Mouse (Mus musculus) olfactory bulb, adult 2 months (tissue): Measurements from ENCODE around the gene Arl4d.

Source experiments
- CTCF ChIP-seq: fragments of 200-500 bp; IDR thresholded peaks from 2 replicates; pipeline ENCODE4 v1.5.1; 2012; ENCODE audit warnings: low read depth, mild to moderate bottlenecking, low read length, moderate library complexity; ENCODE audit not compliant: insufficient read depth
- POLR2A ChIP-seq: fragments of 200-500 bp; IDR thresholded peaks from 2 replicates; pipeline ENCODE4 v1.6.1; 2012; ENCODE audit warnings: mild to moderate bottlenecking, low read depth, low read length, moderate library complexity; ENCODE audit not compliant: insufficient read depth

DNA sequence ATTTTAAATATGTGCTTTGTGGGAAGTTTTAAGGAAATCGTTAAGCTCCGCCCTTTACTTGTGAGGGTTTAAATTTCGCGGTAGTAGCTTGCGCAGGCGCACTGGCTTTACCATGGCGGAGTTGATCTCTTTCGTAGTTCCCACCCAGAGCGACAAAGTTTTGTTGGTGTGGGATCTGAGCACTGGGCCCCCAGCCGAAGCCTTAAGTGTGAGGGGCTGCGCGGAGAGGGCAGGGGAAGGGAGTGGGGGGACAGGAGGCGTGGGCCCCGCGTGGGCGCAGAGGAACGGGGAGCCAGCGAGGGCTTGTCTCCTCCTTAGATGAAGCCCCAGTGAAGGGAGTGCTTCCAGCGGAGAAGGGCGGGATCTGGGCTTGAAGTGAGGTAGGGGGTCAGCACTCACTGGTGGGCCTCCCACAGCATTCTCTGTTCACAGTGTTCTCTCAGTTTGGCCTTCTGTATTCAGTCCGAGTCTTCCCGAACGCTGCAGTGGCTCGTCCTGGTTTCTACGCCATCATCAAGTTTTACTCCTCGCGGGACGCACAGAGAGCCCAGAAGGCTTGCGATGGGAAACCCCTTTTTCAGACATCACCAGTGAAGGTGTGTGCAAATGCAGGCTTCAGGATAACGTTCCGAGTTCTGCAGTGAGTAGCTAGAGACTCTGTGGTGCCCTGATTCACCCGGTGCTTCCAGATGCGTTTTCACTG is 37.3 kb upstream of the Arl4d start:
- TF ChIP-seq CTCF = no peak
- TF ChIP-seq POLR2A = no peak
